Mouse (Mus musculus) forebrain, embryonic 14.5 days (tissue): ENCODE measurements at regions not wholly inside any gene's neighbourhood (a gene's known extent, or its start where the extent isn't known, plus 50 kb on each side); places are given as distances from the start of the nearest gene placed in this dataset.

Experiments used
- ATAC-seq: fragments of 200-750 bp; cut with Nextera tagmentation; 2 replicates; pipeline ENCODE4 v1.8.0; 2017; ENCODE audit warnings: mild to moderate bottlenecking, moderate library complexity
- DNase-seq: peaks from one replicate; pipeline ENCODE4 v3.0.0-alpha.2; 2015; ENCODE audit warnings: low spot score
- H3K27ac ChIP-seq: fragments of 300-500 bp; sonication (generic); 2 replicates; pipeline ENCODE4 v1.5.1; 2014; ENCODE audit warnings: low read depth, mild to moderate bottlenecking, control low read depth, low read length, moderate library complexity
- H3K27me3 ChIP-seq: fragments of 300-500 bp; sonication (generic); replicated peaks from 2 replicates; pipeline ENCODE4 v1.6.1; 2014; ENCODE audit warnings: low read length, control low read depth, mixed read lengths; ENCODE audit not compliant: control insufficient read depth, insufficient read depth
- H3K36me3 ChIP-seq: fragments of 300-500 bp; sonication (generic); 2 replicates; pipeline ENCODE4 v1.6.1; 2014; ENCODE audit warnings: low read length, control low read depth; ENCODE audit not compliant: control insufficient read depth, insufficient read depth
- H3K4me1 ChIP-seq: fragments of 300-500 bp; sonication (generic); 2 replicates; pipeline ENCODE4 v1.6.1; 2014; ENCODE audit warnings: antibody characterized with exemption, low read length, control low read depth; ENCODE audit not compliant: control insufficient read depth, insufficient read depth
- H3K4me2 ChIP-seq: fragments of 300-500 bp; sonication (generic); 2 replicates; pipeline ENCODE4 v1.6.1; 2014; ENCODE audit warnings: mild to moderate bottlenecking, control low read depth, low read length
- H3K4me3 ChIP-seq: fragments of 300-500 bp; sonication (generic); 2 replicates; pipeline ENCODE4 v1.5.1; 2014; ENCODE audit warnings: low read depth, low read length, control low read depth
- H3K9ac ChIP-seq: fragments of 300-500 bp; sonication (generic); 2 replicates; pipeline ENCODE4 v1.6.1; 2014; ENCODE audit warnings: mild to moderate bottlenecking, low read length, control low read depth, moderate library complexity
- H3K9me3 ChIP-seq: fragments of 300-500 bp; sonication (generic); replicated peaks from 2 replicates; pipeline ENCODE4 v1.6.1; 2016; ENCODE audit warnings: low read length, control low read depth, mixed read lengths; ENCODE audit not compliant: control insufficient read depth
- WGBS: fragments of 180-500 bp; shearing (Covaris S2); extraction: QIAGEN DNeasy Blood & Tissue Kit; methylation state at CpG from one replicate; pipeline ENCODE4 v1.1.7; 2014; 5-methylcytosine and 5-hydroxymethylcytosine counted together

DNA sequence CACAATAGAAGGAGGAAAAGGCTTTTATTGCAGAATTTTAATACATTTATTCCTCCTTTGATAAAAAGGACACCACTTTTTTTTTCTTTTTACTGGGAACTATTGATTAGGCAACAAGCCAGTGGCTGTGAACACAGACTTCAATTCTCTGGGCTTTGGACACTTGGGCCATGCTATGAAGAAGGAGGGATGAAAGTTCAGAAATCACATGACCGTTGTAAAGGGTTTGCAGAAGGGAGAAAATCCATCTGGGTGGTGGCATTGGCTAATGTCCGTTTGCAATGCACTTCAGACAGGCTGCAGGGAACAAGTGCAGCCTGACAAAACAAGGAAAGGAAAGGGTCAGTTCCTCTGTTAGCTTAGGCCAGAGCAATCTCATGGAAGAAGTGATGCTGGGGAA lies 60.9 kb upstream of the Aoah start:
- Histone ChIP-seq H3K27me3 (no peaks in the 10 kb centered on the region), H3K4me3 (no peak overlapping the region), H3K9ac (no peak overlapping the region), H3K4me2 (no peak overlapping the region), H3K9me3 (no peaks in the 10 kb centered on the region), H3K4me1 (no peaks in the 10 kb centered on the region), H3K27ac (no peak overlapping the region), H3K36me3 (no peaks in the 10 kb centered on the region)
- DNase-seq (no peak), ATAC-seq (no peak)
- WGBS, result 61% methylated on average over 2 of the region's 2 CpGs

DNA sequence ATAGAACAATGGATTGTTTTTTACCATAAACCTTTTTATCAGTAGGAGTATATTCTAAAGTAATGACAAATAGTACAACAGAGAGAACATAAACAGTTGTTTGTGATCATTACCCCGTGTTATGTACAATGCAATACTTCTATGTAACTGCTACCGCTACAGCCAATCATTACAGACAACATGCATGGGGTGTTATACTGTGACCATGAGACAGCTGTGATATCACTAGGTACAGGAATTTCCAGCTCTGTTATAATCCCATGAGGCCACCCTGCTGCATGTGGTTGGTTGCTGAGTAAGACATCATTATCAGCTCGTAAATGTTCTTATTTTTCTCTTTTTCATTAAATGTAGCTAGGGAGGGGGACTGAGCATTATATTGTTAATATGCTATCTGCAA lies 59.6 kb upstream of the Aoah start:
- H3K9me3 ChIP-seq, result no peaks in the 10 kb centered on the region
- no peak for ATAC-seq
- 86% methylated on average over 3 of the region's 3 CpGs for WGBS

DNA sequence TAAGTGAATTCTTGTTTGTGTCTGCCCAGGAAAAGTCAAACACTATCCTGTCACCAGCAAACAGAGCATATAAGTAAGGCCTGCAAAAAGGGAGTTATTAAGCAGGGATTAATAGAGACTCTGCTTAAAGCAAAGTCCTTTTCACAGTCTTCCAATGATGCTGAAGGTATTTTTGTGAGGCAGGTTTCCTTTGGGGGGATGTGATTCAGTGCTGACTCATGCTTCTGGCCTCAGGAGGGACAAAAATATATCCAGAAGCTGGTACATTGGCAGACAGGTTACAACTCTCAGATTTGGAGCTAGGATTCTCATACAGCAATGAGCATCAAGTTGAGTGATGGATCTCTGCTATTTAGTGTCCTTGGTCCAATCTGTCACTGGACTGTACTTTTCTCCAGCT lies 57.3 kb upstream of the Aoah start:
- Histone ChIP-seq H3K4me2 (no peak overlapping the region), H3K27me3 (no peaks in the 10 kb centered on the region)
- DNase-seq, result no peak

More for the DNA sequence above, 59.6 kb upstream of the Aoah start:
- H3K4me1 ChIP-seq, result no peaks in the 10 kb centered on the region
- H3K27me3 ChIP-seq, result no peaks in the 10 kb centered on the region
- DNase-seq, result no peak
- no peak overlapping the region for H3K9ac ChIP-seq
- no peak overlapping the region for H3K4me3 ChIP-seq
- H3K36me3 ChIP-seq, result no peaks in the 10 kb centered on the region
- no peak overlapping the region for H3K4me2 ChIP-seq
- H3K27ac ChIP-seq, result no peak overlapping the region

More for the DNA sequence above, 57.3 kb upstream of the Aoah start:
- H3K4me1 ChIP-seq, result no peaks in the 10 kb centered on the region
- no peak for ATAC-seq
- no peak overlapping the region for H3K4me3 ChIP-seq
- H3K9ac ChIP-seq, result no peak overlapping the region
- H3K27ac ChIP-seq, result no peak overlapping the region
- H3K9me3 ChIP-seq, result no peaks in the 10 kb centered on the region
- no peaks in the 10 kb centered on the region for H3K36me3 ChIP-seq
